Mouse (Mus musculus) midbrain, embryonic 14.5 days (tissue): ENCODE data around the gene Eid2. TPM values are rescaled to one million over a fixed set of nuclear protein-coding genes. Genes with fewer than 3 reads are reported as not detected.

Experiments used
- polyA plus RNA-seq: library from polyadenylated mRNA; unstranded; fragments of >200 nt; fragmentation: Nextera tagmentation; extraction: Ambion mirVana; gene quantifications from 2 replicates; pipeline ENCODE4 v1.2.1, GENCODE M21; 2014

Eid2 gene
- polyA plus RNA-seq, 1 experiment from 2014 or later, result 6.8 TPM

Other genes starting within 250 kb of the Eid2 start
- 275 and 305 TPM in 2 replicates for gene Psmc4, start 217.8 kb upstream of the Eid2 start, polyA plus RNA-seq
- gene Fcgbp, start 196.6 kb upstream of the Eid2 start, polyA plus RNA-seq, result 0.08 and 0.25 TPM in 2 replicates
- gene 9530053A07Rik, start 138.4 kb upstream of the Eid2 start, polyA plus RNA-seq, result 0.04 TPM in 2 replicates
- 26.2 and 36.4 TPM in 2 replicates for gene Fbl, start 98.2 kb upstream of the Eid2 start, polyA plus RNA-seq
- gene Dyrk1b, start 88.4 kb upstream of the Eid2 start, polyA plus RNA-seq, result 13.7 and 17.3 TPM in 2 replicates
- 40.2 TPM in 2 replicates for gene Eid2b, start 9.9 kb downstream of the Eid2 start, polyA plus RNA-seq
- gene Selenov, start 23.3 kb downstream of the Eid2 start, polyA plus RNA-seq, result 0.28 and 1.8 TPM in 2 replicates
- 24.1 and 32.2 TPM in 2 replicates for gene Dll3, start 34.4 kb downstream of the Eid2 start, polyA plus RNA-seq
- gene Timm50, start 44.2 kb downstream of the Eid2 start, polyA plus RNA-seq, result 136 and 138 TPM in 2 replicates
- 62.6 and 80.6 TPM in 2 replicates for gene Supt5, start 70.9 kb downstream of the Eid2 start, polyA plus RNA-seq
- gene Rps16, start 82.8 kb downstream of the Eid2 start, polyA plus RNA-seq, result 580 and 617 TPM in 2 replicates
- gene Plekhg2, start 104.7 kb downstream of the Eid2 start, polyA plus RNA-seq, result 17.7 and 22.9 TPM in 2 replicates
- gene Zfp36, start 112.4 kb downstream of the Eid2 start, polyA plus RNA-seq, result 1.8 and 3.4 TPM in 2 replicates
- 38.3 and 47.9 TPM in 2 replicates for gene Med29, start 124.8 kb downstream of the Eid2 start, polyA plus RNA-seq
- gene Paf1, start 125.1 kb downstream of the Eid2 start, polyA plus RNA-seq, result 78.0 and 81.9 TPM in 2 replicates
- 1.7 and 5.1 TPM in 2 replicates for gene Gmfg, start 169.6 kb downstream of the Eid2 start, polyA plus RNA-seq
- gene Lrfn1, start 184.1 kb downstream of the Eid2 start, polyA plus RNA-seq, result 18.3 and 19.9 TPM in 2 replicates
- not detected in 2 replicates for gene Ifnl2, start 242.6 kb downstream of the Eid2 start, polyA plus RNA-seq